Mouse (Mus musculus): ENCODE results near the gene Dnah11.

DNA sequence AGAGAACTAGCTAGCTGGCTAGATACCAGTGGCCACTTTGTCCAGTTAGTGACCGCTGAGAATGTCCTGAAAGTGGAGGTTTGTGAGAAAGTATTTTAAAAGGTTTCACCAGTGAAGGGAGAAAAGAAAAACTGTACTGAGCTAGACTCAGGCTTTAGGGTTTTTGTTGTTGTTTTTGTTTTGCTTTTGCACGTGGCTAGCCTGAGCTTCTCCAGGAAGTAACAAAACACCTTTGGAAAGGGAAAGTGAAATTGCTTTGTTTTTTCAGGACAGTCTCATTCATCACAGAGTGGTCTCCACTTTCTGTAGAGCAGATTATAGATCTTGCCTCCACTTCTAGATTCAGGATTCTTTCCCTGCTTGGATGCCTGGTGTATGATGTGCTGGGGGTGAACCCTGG, 353.9 kb downstream of the Dnah11 start:
- no peak for TF ChIP-seq CTCF (IDR thresholded peaks at IDR 0.05; ENCODE audit: low read depth, low read length)
- TF ChIP-seq POLR2A (IDR thresholded peaks at IDR 0.05; ENCODE audit: borderline replicate concordance, low read depth, low read length), result no peak

All from bone marrow macrophage, adult 2 months (primary cell).